Mouse (Mus musculus) layer of hippocampus, postnatal 14 days (tissue): ENCODE results near the gene Tmem25. TPM values are rescaled to one million over a fixed set of nuclear protein-coding genes. Genes with fewer than 3 reads are reported as not detected.

Experiments used
- DNase-seq, 2 experiments: peaks; one replicate each; pipeline ENCODE4 v3.0.0; 2021 to 2022; ENCODE audit warnings: low spot score in 2 of 2, mixed read lengths in 1 of 2
- long read RNA-seq, 2 experiments: library from polyadenylated mRNA; stranded (forward); transcript quantifications; one replicate each; pipeline ENCODE4 v2.0.0; 2021
- total RNA-seq, 2 experiments: library from RNA; stranded (reverse); gene quantifications; 2 replicates each; pipeline ENCODE4 v1.2.3; 2021

Tmem25 gene
- 10 to 100 TPM; 43.1 to 43.4 TPM for total RNA-seq
- long read RNA-seq, experiment 1, transcript Tmem25-201 (9 exons, 2,448 nt), result major isoform, 14 of 56 reads
- long read RNA-seq, experiment 1, transcript Tmem25-202 (7 exons, 2,649 nt), result minor isoform, 5 of 56 reads
- long read RNA-seq, experiment 1, partial matches to known transcripts, result 12 of 56 reads
- long read RNA-seq, experiment 1, other reads (novel, unspliced or antisense), result 23 of 56 reads
- long read RNA-seq, experiment 2, transcript Tmem25-201 (9 exons, 2,448 nt), result major isoform, 15 of 60 reads
- long read RNA-seq, experiment 2, partial matches to known transcripts, result 12 of 60 reads
- long read RNA-seq, experiment 2, other reads (novel, unspliced or antisense), result 28 of 60 reads

DNA sequence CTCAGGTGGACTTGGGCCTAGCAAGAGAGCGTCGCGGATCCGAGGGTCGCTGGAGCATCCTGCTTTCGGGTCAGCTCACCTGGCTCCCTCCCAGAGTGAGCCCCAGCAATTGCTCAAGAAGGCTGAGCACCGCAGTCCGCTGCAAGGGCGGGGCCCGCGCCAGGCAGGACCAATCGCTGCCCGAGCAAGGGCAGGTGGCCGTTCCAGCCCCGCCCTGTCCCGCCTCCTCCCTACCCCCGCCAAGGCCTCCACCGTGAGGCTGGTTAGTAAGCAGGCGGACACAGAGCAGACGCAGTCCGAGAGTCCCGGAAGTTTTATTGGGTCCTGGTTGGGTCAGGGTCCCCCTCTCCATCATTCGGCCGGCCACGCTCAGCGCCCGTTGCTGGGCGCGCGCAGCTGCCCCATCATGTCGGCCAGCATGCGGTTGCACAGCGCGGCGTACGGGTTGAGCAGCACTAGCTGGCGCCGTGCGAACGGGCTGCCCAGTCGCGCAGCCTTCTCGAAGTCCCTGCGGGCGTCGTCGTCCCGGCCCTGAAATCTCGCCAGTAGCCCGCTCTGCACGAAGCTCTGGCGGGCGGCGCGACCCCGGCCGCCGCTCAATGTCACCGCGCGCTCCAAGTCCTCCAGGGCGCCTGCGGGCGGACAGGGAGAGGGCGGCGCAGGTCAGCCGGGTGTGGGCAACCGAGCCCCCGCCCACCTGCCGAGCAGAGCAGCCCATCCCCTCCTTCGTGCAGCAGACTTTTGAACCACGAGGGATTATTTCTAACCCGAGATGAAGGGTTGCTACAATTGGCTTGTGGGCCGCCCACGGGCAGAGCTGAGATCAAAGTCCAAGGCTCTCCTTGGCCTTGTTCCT, at the start of gene Tmem25:
Gene Tmem25 (minus strand): TSS at position 206 of the 856 bp plus-strand sequence.
- DNase-seq, result peak; percentile 87 to 90

DNA sequence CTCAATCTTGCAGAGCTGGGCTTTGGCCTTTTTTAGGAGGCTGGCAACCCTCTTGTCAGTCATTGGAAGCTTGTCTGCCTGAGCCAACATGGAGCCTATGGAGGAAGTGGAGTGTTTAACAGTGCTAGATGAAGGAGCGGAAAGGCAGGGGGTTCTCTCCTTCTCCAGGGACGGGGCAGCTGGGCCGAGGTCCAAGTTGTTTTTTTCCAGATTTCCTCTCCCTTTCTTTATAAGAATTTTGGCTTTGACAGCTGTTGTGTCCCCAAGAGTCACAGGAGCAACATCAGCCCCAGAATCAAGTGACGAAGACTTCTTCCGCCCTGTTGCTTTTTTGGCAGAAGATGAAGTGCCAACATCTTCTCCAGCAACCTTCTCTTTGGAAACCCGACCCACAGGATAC, 48.3 kb upstream of the Tmem25 start:
- no peak for DNase-seq

DNA sequence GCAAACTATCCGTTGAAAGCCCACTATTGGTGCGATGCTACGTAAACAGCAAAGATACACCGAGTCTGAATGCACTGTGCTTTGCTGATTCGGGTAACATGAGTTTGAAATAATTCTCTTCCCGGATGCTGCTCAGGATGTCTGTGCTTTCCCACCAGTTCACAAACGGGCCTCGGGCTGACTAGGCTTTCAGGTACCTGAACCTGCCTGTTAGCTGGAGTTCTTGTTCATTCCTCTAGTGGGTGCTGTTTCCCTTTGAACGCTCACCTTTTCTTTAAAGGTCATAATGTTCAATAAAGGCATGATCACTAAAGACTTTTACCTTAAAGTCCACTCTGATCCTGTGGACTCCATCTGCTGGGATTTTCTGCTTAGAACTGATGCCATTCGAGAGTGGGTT, 42.1 kb upstream of the Tmem25 start:
- DNase-seq, result no peak

DNA sequence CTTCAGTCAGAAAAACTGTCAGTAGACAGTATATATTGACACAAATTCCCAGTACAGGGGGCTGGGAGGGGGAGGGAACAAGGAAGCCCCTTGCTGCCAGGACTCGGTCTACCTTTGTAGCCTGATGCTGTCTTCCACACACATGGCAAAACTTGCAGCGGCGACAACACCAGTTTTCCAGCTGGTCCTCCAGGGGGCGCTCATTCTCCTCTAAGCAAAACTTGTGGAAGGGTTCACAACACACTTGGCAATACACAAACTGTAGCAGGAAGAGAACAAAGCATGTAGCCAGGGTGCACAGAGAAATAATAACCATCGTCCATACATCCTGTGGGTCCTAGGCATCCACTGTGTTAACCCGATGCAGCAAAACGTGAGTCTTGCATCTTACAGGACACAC, 37.3 kb upstream of the Tmem25 start:
- peak; percentile 72 to 74 for DNase-seq

DNA sequence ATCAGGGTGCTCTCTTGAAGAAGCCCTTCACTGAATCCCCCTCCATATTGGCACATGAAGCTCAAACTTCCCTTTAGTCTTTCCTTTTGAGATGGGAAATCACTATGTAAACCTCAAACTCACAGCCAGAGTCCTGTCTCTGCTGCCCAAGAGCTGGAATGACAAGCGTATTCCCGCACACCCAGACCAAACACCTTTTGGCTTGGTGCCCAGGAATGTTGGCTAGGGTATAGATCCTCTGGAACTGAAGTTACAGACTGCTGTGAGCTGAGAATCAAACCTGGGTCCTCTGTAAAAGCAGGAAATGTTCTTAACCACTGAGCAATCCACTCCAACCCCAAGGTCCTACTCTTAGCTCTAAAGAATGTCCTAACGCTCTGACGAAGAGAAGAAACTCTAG, 33.2 kb upstream of the Tmem25 start:
- DNase-seq, result no peak

DNA sequence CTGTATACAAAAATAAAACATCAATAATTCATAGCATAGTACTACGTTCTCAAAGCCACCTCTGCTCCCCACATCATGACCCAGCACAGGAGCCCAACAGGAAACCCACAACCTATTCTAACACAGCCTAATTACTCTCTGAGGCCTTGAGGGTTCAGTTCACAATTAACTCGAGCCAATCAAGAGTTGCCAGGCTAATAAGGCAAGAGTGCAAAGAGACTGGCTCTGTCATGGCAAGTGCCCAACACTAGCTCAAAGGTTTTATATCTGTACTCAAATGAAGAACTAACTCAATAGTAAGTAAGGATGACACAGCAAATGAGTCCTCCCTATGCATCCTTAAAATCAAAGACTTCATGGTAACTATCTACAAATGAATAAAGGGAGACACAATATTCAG, 31.4 kb upstream of the Tmem25 start:
- no peak for DNase-seq

DNA sequence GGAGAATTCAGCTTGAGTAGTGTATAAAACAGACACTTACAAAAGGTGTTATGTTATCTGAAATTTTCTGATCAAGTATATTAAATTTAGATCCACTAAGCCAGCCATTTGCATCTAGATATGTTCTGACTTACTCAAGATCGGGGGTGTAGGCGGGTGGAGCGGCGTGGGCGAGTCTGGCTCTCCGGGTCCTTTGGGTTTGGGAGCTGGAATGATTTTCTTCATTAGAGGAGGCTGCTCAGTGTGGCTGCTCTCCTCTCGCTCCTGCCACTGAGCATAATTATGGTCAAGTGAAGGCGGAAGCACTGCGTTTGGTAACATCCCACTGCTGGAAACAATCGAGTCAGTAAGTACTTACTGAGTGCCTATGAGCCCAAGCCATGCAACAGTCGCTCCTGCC, 29.8 kb upstream of the Tmem25 start:
- no peak for DNase-seq

DNA sequence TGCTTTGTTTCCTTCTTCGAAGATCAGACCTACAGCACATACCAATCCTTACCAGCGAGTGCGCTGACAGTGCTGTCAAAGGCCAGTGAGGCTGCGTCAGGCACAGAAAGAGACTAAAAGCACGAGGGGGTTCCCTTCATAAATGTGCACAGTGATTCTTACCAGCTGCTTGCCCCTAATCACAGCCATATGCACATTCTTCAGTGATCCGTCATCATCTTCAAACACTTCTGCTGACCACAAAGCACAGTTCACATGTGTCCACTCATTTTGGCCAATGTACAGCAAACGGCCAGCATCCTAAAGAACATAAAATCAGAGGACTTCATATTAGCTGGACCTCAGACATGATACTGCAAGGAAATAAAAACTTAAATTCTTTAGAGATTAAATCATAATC, 27.6 kb upstream of the Tmem25 start:
- no peak for DNase-seq

DNA sequence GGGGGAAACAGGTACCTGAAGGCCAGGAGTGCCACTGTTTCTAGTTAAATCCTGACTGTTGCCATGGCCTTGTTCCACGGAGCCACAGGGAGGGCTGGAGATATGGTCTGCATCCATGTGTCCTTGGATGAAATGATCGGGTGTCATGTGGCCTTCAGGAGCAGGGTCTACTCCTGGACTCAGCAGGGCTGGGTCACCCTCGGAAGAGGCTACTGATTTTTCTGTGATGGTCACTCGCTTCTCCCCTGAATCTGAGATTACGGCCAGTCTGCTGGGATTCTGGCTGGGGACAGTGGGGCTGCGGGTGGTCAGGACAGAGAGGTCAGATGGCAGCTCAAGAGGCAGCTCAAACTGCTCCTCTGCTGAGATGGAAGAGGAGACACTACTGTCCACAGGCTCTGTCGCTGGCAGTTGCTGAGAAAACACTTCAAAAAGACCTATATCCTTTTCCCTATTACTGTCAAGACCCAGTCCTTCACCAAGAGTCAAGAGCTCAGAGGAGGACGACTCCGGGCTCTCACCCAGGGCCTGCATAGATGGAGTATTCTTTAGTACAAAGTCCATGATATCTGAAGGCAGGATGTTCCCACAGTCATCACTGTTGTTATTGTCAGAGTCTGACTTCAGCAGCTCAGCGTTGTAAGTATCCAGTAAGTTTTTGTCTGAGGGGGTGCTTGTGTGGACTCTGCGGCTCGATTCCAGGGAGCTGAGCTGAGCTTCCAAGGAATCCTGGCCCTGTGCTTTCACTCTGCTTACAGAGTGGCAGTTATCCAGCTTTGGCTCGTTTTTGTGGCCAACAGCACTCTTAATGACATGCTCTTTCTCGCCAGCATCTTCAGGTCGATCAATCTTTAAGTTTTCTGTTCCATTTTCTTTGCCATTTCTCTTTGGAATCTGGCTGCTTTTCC, 21.1 kb upstream of the Tmem25 start:
- peak in 1 of 2 experiments; percentile 42 for DNase-seq

DNA sequence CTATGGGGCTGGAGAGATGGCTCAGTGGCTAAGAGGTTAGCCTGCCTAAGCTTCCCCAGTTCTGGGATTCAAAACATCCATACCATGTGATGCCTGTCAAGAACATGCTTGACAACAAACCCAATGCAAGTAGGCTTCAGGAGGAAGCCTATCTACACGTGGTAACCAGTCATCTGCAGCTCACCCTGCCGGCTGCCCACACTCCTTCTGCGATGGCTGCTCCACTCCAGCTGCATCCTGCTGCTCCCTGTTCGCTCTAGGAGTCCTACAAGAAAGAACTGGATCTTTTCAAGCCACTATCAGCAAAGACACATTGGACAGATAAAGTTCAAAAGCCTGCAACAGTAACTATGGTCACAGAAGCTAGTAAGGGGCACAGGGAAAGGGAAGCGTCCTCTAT, 18.4 kb upstream of the Tmem25 start:
- peak in 1 of 2 experiments; percentile 34 for DNase-seq

DNA sequence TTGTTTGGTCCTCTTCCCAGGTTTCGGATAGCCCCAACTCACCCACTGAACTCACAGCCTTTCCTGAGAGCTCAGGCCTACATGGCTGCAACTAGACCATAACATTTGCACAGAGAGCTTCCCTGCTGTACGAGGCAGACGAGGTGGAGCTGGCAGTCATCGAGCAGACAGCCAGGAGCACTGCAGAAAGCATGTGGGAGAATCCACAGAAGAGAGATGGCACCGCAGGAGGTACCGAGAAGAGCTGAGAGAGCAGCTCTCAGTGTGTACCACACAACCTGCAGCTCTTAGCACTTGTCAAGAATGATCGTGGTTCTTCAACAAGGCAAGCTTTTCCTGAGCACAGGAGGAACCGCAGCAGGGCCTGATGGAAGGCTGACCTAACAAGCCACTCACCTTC, 15.1 kb upstream of the Tmem25 start:
- no peak for DNase-seq

DNA sequence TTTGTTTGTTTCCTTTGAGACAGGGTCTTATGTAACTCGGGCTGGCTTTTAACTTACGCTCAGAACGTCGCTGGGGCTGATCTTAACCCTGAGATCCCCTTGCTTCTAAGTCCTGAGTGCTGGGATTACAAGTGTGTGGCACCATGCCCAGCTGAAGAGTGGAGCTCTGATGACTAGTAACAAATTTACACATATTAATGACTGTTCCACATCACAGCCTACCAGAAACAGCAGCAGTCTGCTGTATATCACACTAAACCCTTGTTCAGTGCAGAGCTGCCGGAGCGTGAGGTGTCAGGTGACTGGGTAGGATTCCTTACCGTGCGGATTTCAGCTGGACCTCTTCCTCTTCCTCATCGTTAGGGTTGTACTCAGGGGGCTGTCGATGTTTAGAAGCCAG, 11.2 kb upstream of the Tmem25 start:
- DNase-seq, result no peak

DNA sequence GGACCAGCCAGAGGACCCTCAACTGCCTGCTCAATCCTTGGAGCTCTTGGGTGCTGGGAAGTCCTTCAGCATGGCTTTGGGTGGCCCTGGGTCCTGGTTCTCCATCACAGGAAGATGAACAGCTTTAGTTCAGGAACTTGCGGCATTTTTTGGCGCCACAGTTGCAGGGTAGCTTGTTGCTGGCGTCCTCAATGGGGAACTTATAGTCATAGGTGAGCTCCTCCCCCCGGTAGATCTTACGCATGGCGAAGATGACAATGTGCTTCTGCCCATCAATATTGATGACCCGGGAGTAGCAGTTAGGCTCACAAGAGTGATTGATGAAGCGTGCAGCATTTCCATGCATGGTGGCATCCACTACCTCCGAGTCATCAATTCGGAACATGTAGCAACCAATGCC, 8.7 kb upstream of the Tmem25 start:
- no peak for DNase-seq

DNA sequence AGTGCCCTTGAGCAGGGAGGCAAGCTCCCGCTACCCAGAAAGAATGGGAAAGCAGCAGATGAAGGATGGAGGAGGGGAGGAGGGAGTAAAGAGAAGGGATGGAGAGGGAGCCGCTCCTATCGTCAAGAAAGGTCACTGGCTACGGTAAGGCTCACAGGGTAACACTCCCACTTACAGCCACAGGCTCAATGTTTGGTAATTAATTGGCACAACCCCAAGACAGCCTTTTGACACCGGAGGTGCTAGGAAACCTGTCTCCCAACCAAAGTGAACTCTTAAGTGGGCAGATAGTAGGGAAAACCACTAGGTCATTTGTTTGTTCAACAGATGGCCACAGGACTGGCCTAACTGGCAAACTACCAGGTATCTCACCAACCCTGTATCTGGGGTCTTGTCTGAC, 8.0 kb upstream of the Tmem25 start:
- DNase-seq, result no peak

DNA sequence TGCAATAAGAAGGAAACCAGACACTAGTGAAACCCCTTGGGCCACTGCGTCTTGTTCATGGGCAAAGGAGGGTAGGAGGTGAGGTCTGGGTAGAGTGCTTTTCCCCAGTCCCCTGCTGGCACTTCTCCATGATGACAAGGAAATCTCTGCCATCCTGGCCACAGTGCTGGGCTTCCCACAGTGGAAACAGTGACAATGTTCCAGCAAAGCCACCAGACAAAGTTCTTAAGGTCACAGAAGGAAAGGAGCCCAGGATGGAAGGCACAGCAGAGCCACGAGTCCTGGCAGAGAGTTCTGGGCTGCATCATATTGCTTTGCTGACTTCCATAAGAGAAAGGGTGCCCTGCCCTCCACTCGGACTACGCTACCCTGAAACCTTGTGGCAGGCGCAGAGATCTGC, 6.4 kb upstream of the Tmem25 start:
- no peak for DNase-seq

DNA sequence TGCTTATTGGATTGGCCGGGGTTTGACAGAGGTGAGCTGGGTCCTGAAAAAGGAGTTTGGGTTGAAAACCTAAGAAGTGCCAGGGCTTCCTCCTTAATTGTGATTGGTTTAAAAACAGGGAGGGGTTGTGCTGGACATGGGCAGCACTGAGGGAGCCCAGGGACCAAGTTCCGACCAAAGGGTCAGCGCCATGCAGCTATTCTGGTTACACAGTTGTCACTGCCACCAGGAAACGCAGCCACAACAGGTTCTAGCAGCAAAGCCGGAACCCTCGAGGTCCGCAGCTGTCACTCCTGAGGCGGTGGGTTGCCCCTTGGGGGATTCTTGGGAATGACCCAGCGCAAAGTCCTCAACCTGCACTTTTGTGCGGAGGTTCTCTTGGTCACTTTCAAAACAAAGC, 5.6 kb upstream of the Tmem25 start:
- no peak for DNase-seq

DNA sequence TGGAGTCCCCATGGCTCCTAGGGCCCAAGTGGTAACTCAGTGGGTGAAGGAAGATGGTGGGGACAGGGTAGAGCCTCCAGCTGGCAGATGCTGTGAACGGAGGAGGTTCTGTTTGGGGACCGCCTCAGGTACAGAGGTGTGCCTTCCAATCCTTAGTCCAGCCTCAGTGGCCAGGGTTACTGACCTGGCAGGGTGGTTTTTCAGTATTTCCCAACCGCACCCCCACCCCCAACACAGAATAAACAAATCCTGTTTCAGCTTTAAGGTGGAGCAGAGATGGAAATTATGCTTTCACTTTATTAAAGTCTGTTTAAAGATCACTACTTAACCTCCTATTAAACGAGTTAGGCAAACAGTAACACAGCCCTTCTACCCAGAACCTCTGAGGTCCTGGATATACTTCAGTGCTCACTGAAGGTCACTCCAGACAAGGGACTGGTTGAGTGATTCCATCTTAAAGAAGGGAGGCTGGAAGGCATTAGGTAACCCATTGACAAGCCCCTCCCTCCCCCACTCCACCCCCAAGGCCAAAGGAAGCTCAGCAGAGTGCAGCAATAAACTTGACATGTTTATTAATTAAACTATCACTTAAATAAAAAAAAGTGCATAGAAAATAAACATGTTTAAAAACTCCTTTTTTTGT, 3.8 kb upstream of the Tmem25 start, which contains the start of gene Ttc36:
Gene Ttc36 (minus strand): TSS at position 265 of the 643 bp plus-strand sequence.
- DNase-seq, result no peak

DNA sequence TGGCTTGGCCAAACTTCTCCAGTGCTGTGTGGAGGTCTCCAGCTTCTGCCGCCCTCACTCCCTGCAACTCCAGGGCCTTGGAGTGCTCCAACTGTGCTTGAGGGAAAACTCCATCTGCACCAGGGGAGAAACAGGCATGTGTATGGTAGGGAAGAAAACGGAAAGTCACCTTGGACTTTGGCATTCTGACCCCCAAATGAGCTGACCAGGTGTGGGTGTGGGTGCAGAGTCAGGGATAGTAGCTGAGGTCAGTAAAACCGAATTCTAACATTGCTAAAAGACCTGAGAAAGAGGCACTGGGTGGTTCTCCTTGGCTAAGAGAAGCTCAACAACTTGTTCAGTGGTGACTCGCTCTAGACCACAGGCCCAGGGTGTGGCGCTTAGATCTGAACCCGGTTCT, 2.6 kb upstream of the Tmem25 start:
- DNase-seq, result no peak

DNA sequence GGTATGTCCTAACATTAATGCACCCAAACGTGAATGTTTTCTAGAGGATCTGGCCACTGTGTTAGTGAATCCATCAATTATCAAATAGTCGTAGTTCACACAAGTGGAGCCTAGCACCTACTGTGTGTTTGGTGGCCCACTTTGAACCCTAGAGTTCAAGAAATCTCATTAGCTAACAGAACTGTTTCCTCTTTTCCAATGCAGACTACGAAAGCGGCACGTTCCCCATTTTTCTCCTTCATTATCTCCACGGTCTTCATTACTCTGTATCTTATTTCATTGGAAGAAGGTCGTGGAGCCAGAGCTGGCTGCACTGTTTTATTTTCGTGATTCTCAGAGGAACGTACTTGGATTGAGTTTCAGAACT, 834 bp upstream of the Tmem25 start:
- DNase-seq, result no peak

DNA sequence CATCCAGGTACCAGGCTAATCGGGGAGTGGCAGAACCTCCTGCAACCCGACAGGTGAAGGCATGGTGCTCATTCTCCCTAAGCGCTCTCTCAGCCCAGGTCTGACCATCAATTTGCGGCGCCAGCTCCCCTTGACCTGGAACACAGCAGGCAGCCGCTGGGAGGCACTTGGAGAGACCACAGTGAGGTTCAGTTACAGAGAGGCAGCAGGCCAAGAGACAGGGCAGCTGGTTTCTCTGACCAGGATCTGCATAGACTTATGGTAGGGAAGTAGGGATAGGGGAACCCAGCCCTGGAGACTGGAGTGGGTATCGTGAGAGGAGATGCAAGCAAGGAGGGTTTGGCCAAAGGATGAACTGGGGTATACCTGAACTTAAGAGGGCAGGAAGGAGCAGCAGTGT, 809 bp downstream of the Tmem25 start:
- no peak for DNase-seq

DNA sequence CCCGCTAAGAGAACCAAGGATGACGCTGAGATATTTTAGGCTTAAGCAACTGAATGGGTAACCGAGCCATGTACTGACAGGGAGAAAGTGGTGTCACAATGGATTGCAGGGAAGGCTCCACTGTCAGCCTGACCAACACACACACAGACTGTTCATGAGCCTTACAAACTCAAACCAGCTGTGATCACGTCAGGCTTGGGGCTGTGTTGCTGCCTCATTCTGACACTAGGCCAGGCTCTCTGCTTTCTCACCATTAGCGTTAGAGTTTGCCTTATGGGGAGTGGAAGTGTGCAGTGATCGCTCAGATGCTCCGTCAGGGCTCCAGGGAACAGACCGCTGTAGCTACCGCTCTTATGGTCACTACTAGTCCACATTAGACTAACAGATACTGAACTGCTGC, 6.3 kb downstream of the Tmem25 start:
- DNase-seq, result no peak
